Mouse (Mus musculus) kidney, postnatal 0 days (tissue): ENCODE measurements at regions not wholly inside any gene's neighbourhood (a gene's known extent, or its start where the extent isn't known, plus 50 kb on each side); places are given as distances from the start of the nearest gene placed in this dataset.
A peak's percentile ranks its signal among the peaks of the same experiment; 100 is the strongest.

Experiments used
- ATAC-seq: fragments of 200-750 bp; cut with Nextera tagmentation; replicated peaks from 2 replicates; pipeline ENCODE4 v1.8.0; 2017; ENCODE audit warnings: low read depth, moderate number of reproducible peaks, moderate TSS enrichment, moderate library complexity; ENCODE audit not compliant: low FRiP score
- DNase-seq: peaks from one replicate; pipeline ENCODE4 v3.0.0-alpha.2; 2016; ENCODE audit warnings: low spot score
- H3K27ac ChIP-seq: fragments of 300-500 bp; sonication (generic); 2 replicates; pipeline ENCODE4 v1.5.1; 2014; ENCODE audit warnings: mild to moderate bottlenecking
- H3K27me3 ChIP-seq: fragments of 300-500 bp; sonication (generic); 2 replicates; pipeline ENCODE4 v1.6.1; 2014; ENCODE audit warnings: low read length, mixed read lengths; ENCODE audit not compliant: insufficient read depth
- H3K36me3 ChIP-seq: fragments of 300-500 bp; sonication (generic); 2 replicates; pipeline ENCODE4 v1.6.1; 2014; ENCODE audit warnings: low read length, mixed read lengths; ENCODE audit not compliant: insufficient read depth
- H3K4me1 ChIP-seq: fragments of 300-500 bp; sonication (generic); replicated peaks from 2 replicates; pipeline ENCODE4 v1.6.1; 2014; ENCODE audit warnings: antibody characterized with exemption, low read length, mixed read lengths; ENCODE audit not compliant: insufficient read depth
- H3K4me2 ChIP-seq: fragments of 300-500 bp; sonication (generic); 2 replicates; pipeline ENCODE4 v1.6.1; 2014; ENCODE audit warnings: mild to moderate bottlenecking, low read length, moderate library complexity, mixed read lengths
- H3K4me3 ChIP-seq: fragments of 300-500 bp; sonication (generic); replicated peaks from 2 replicates; pipeline ENCODE4 v1.5.1; 2014; ENCODE audit warnings: low read depth, low read length
- H3K9ac ChIP-seq: fragments of 300-500 bp; sonication (generic); 2 replicates; pipeline ENCODE4 v1.6.1; 2014; ENCODE audit warnings: low read depth, low read length
- H3K9me3 ChIP-seq: fragments of 300-500 bp; sonication (generic); replicated peaks from 2 replicates; pipeline ENCODE4 v1.6.1; 2016; ENCODE audit warnings: low read length, inconsistent platforms, mixed read lengths
- CTCF ChIP-seq: IDR thresholded peaks from 2 replicates; pipeline ENCODE4 v1.5.1; 2016; ENCODE audit warnings: antibody characterized with exemption, low read depth, mild to moderate bottlenecking, moderate library complexity
- WGBS: fragments of 180-500 bp; shearing (Covaris S2); extraction: QIAGEN DNeasy Blood & Tissue Kit; methylation state at CpG from one replicate; pipeline ENCODE4 v1.1.7; 2014; 5-methylcytosine and 5-hydroxymethylcytosine counted together

DNA sequence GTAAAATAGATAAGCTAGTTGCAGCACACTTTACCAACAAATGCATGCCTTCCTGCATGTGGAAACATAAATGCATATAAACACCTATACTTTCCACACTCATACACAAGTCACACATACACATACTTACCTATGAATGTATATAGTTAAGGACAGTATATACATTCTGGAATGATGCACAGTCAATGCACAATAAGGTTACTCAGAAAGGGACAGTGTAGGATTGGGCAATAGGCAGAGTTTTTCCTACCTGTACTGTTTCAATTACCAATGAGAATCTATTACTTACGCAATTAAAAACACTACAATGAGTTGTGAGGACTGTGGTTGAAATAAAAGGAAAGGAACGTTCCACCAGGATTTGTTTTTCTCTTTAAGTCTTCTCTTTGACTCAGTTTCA lies 157.5 kb upstream of the Ankrd55 start:
- no peak for TF ChIP-seq CTCF
- H3K27ac ChIP-seq, result no peak overlapping the region
- no peak for ATAC-seq
- H3K4me1 ChIP-seq, result 0 out of 2 replicates have a peak, but pooled peaks cover 3% of the 10 kb centered on the region
- no peak overlapping the region for H3K9ac ChIP-seq
- WGBS, result 60% methylated on average over 2 of the region's 2 CpGs
- no peak for DNase-seq
- H3K4me3 ChIP-seq, result no peak overlapping the region
- no peaks in the 10 kb centered on the region for H3K36me3 ChIP-seq
- peak overlapping the region; percentile 19; the same call in 1 of the 2 replicates for H3K4me2 ChIP-seq
- no peaks in the 10 kb centered on the region for H3K27me3 ChIP-seq
- H3K9me3 ChIP-seq, result no peaks in the 10 kb centered on the region

DNA sequence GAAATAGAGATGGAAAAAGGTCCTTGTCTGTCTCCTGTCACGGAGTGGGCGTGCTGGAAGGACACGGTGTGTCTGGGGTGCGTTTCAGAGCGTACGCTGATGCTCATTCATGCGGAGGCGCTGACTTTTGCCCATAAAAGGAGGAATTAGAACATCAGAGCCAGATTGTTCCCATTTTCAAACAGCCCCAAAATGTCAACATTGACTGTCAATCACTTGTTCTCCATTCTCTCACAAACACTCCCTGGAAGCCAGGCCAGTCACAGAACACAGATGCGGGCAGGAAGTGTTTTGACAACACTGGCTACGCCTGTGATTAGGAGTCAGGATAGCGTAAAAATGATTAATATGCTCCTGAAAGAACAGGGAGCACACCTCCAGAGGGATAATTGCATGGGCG lies 157.1 kb upstream of the Ankrd55 start:
- DNase-seq (no peak), ATAC-seq (no peak)
- Histone ChIP-seq H3K36me3 (no peaks in the 10 kb centered on the region), H3K9ac (no peak overlapping the region), H3K4me2 (peak overlapping the region; percentile 19; the same call in 1 of the 2 replicates), H3K9me3 (no peaks in the 10 kb centered on the region), H3K4me3 (no peak overlapping the region), H3K4me1 (no peaks in the 10 kb centered on the region), H3K27me3 (no peaks in the 10 kb centered on the region), H3K27ac (no peak overlapping the region)
- TF ChIP-seq CTCF, result no peak
- WGBS, result 26% methylated on average over 12 of the region's 12 CpGs

DNA sequence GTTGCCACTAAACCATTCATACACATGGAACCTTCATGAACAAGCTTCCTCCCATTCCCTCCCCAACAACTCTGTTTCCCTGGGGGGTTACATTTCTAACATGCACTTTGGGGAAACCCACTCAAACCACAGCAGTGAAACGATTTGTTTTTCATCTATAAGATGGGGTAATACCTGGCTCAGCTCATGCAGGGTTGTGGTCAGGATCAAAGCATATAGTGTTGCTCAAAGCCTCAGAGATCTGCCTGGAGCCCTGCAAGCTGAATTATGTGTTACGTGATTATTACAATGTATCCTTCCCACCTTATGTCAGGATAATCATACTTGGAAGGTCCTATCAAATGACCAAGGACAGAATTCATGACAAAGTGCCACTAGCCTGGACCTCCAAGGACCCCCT lies 154.5 kb upstream of the Ankrd55 start:
- Histone ChIP-seq H3K36me3 (no peaks in the 10 kb centered on the region), H3K4me2 (no peak overlapping the region), H3K4me1 (no peaks in the 10 kb centered on the region), H3K9ac (no peak overlapping the region), H3K27me3 (no peaks in the 10 kb centered on the region), H3K9me3 (no peaks in the 10 kb centered on the region), H3K27ac (no peak overlapping the region), H3K4me3 (no peak overlapping the region)
- no peak for TF ChIP-seq CTCF
- DNase-seq (no peak), ATAC-seq (no peak)
- WGBS, result 76% methylated on average over 2 of the region's 2 CpGs

GRCm38 (mm10) chr13:112134701-112135100 lies 153.6 kb upstream of the Ankrd55 start:
- H3K4me1 ChIP-seq, result no peaks in the 10 kb centered on the region
- H3K27me3 ChIP-seq, result no peaks in the 10 kb centered on the region
- DNase-seq (no peak), ATAC-seq (no peak)
- no peaks in the 10 kb centered on the region for H3K36me3 ChIP-seq
- no peak overlapping the region for H3K27ac ChIP-seq
- H3K9me3 ChIP-seq, result no peaks in the 10 kb centered on the region
- no peak overlapping the region for H3K9ac ChIP-seq
- no peak overlapping the region for H3K4me2 ChIP-seq
- WGBS, result 91% methylated on average over 4 of the region's 4 CpGs
- no peak for TF ChIP-seq CTCF
- no peak overlapping the region for H3K4me3 ChIP-seq

DNA sequence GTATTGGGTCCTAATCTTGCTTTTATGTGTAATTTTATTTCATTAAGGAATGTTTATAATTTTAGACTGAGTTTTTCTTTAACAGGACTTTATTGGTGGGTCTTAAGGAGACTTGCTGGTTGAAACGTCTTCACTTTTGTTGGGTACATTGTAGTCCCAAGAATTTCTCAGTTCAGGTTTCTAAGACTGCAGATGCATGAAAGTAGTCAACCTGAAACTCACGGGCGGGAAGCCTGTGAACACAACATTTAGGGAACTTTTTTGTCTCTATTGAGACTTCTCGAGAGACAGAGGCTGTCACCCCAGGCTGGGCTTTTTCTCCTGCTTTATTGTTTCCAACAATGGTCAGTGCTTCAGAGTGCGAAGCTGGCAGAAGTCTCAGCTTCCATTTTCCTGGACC lies 152.5 kb upstream of the Ankrd55 start:
- H3K4me1 ChIP-seq, result no peaks in the 10 kb centered on the region
- no peak overlapping the region for H3K4me2 ChIP-seq
- DNase-seq (no peak), ATAC-seq (no peak)
- no peak for TF ChIP-seq CTCF
- H3K4me3 ChIP-seq, result no peak overlapping the region
- WGBS, result 91% methylated on average over 5 of the region's 5 CpGs
- no peaks in the 10 kb centered on the region for H3K27me3 ChIP-seq
- H3K36me3 ChIP-seq, result no peaks in the 10 kb centered on the region
- H3K9me3 ChIP-seq, result no peaks in the 10 kb centered on the region
- no peak overlapping the region for H3K9ac ChIP-seq
- H3K27ac ChIP-seq, result no peak overlapping the region

GRCm38 (mm10) chr13:112136850-112137249 lies 151.4 kb upstream of the Ankrd55 start:
- no peak overlapping the region for H3K4me2 ChIP-seq
- 41% methylated on average over 1 of the region's 1 CpGs for WGBS
- no peak overlapping the region for H3K9ac ChIP-seq
- no peaks in the 10 kb centered on the region for H3K4me1 ChIP-seq
- DNase-seq (no peak), ATAC-seq (no peak)
- H3K36me3 ChIP-seq, result no peaks in the 10 kb centered on the region
- TF ChIP-seq CTCF, result no peak
- H3K9me3 ChIP-seq, result no peaks in the 10 kb centered on the region
- no peaks in the 10 kb centered on the region for H3K27me3 ChIP-seq
- no peak overlapping the region for H3K4me3 ChIP-seq
- no peak overlapping the region for H3K27ac ChIP-seq

DNA sequence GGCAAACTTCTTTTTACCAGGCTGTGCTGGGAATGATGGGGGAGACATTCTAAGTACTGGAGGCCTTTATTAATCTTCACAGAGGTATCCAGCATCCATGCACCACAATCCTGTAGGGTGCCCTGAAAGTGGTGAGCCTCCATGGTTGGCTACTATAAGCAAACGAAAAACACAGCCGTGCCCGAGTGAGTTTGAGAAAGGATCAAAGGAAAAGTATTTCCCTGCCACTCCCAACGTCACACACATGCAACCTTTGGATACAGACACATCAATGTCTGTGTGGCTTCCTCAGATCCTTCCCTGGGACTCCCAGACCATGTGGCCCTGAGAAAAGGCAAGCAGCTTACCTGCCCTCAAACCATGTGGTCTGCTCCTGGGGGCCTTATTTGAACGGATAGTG lies 147.4 kb upstream of the Ankrd55 start:
- no peak overlapping the region for H3K9ac ChIP-seq
- no peak overlapping the region for H3K27ac ChIP-seq
- peaks cover 3% of the 10 kb centered on the region; the same call in 1 of the 2 replicates for H3K4me1 ChIP-seq
- WGBS, result 45% methylated on average over 5 of the region's 5 CpGs
- H3K36me3 ChIP-seq, result no peaks in the 10 kb centered on the region
- DNase-seq (no peak), ATAC-seq (no peak)
- no peak overlapping the region for H3K4me2 ChIP-seq
- no peaks in the 10 kb centered on the region for H3K27me3 ChIP-seq
- no peak for TF ChIP-seq CTCF
- no peak overlapping the region for H3K4me3 ChIP-seq
- H3K9me3 ChIP-seq, result no peaks in the 10 kb centered on the region
